Mouse (Mus musculus) large intestine, adult 2 months (tissue): ENCODE measurements around the gene 4930550L24Rik. TPM values are rescaled to one million over a fixed set of nuclear protein-coding genes. Genes with fewer than 3 reads are reported as not detected.

ENCODE experiments used
- DNase-seq: peaks from one replicate; pipeline ENCODE4 v3.0.0-alpha.2; 2012; ENCODE audit warnings: low read depth, low spot score
- WGBS: fragments of 180-500 bp; shearing (Covaris S2); methylation state at CpG from one replicate; pipeline ENCODE4 v1.1.7; 2018; 5-methylcytosine and 5-hydroxymethylcytosine counted together
- polyA plus RNA-seq: library from polyadenylated mRNA; depleted of rRNA; stranded (reverse); fragments of >200 nt; gene quantifications from 2 replicates; pipeline ENCODE4 v1.2.3, GENCODE M21; 2012; rRNA removed

4930550L24Rik gene
- polyA plus RNA-seq, result not detected in 2 replicates

DNA sequence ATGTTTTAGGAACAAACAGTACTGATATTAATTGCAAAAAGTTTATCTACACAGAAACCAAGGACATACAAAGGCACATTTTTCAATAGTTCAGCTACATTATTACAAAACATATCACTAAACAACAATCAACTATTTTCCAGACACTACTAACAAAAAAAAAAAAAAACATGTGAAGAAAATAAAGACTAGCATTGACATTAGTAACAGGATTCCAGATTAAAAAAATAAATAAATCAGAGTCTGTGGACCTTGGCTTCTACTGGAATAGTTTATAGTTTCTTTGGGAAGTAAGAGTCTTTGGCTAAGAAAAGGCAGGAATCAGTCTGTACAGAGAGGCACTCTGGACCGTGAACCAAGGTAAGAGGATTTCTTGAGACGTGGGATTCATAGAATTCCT, at the start of gene 4930550L24Rik:
TSS of gene 4930550L24Rik (plus strand) at position 301 of the 400 bp plus-strand sequence.
- WGBS, result 68% methylated on average over 2 of the region's 2 CpGs
- DNase-seq, result no peak

DNA sequence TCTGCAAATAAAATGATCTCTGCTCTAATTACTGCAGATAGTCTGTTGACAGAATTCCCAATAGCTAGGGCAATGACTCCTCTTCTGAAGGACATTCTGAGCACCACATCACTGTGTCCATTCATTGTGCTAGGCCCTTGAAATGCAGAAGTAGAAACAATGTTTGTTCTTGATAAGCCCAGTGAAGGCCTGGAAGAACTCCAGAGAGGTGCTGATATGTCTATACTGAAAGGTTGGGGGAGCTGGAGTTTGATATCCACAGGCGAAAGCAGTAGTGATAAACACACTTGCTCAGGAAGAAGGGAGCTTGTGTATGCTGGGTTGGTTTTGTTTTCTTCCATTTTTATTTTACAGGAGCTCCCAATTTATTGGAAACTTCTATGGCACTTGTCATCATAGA, 8.4 kb upstream of the 4930550L24Rik start:
- no peak for DNase-seq
- WGBS, result 73% methylated on average over 1 of the region's 1 CpGs

DNA sequence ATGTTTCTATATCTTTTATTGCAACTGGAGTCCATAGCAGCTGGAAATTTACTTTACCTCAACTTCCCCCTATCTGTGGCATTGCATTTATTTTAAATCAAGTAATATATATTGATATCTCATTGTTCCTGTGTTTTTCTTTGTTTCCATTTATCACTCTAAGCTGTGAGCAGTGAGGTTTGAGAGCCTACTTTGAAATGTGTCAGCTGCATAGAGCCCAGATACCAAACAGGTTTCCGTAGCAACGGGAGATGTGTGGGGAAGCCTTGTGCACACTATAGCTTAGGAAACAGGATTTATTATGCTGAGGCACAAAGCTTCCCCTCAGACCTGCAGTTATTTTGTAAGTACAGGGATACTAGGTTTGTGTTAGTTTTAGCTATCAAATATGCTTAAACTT, 58.8 kb downstream of the 4930550L24Rik start:
- DNase-seq, result no peak
- WGBS, result 92% methylated on average over 2 of the region's 2 CpGs
